Mouse (Mus musculus) fat pad, adult 2 months (tissue): ENCODE results near the gene V1ra8.
"Not testable (repeated sequence)": the region's sequence is repeated elsewhere in the genome, so short reads cannot be mapped to it uniquely, and the experiment has no call there.

Experiments used
- DNase-seq: peaks from one replicate; pipeline ENCODE4 v3.0.0-alpha.2; 2011; ENCODE audit warnings: low read depth, low spot score; ENCODE audit errors: extremely low read depth

The V1ra8 gene

DNA sequence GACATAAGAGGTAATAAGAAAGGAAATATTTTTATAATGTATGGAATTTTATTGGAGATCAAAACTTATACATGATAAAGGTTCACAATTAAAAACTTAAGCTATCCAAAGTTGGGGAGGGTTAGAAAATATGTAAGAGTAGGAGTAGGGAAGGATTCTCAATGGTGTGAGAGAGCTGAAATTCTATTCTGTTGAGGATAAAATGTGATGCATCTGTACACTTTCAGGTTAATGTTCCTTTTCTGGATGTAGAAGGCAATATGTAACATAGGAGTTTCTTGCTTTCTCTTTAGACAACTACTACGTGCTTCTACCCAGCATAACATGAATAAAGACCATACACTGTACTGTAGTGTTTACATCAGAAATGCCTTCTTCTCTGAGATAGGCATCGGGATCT is at the start of gene V1ra8:
V1ra8 (plus strand) TSS at position 301 of the 400 bp plus-strand sequence.
- not testable (repeated sequence) for DNase-seq

DNA sequence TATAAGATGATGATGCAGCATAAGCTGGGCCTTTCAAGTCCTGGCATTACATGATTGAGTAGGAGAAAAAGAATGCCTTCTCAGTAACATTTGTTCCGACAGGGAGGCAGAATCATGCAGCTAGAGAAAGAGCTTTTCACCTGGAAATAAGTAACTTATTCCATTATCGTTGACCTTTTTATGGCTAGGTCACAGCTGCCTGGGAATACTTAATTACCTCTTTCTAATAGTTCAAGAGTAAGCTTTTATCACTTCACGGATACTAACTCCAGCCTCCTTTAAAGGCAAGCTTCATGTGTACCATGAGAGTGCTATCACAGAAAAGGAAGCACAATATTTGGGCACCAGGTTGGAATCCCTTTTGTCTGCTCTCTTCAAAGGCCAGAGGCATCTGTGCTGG is 42.5 kb upstream of the V1ra8 start:
- no peak for DNase-seq

DNA sequence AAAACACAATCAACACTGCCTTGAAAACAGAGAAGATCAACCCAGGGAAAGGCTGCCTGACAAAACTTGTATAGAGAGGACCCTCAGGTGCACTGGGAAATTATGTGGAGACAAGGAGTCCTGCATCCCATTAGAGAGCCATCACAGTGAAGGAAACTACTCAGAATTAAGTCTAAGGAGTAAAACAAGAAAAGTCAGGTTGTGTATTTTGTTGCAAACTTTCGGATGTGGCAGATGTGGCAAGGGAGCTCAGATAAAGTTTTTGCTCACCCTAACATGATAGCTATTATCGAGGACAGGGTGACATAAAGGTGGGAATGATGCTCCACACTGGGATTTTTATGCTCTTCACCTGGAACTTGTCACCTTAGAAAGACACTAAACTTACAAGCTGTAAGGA is 28.1 kb upstream of the V1ra8 start, which contains the start of gene Vmn1r52:
Vmn1r52 (plus strand) TSS at position 301 of the 400 bp plus-strand sequence.
- DNase-seq, result no peak

DNA sequence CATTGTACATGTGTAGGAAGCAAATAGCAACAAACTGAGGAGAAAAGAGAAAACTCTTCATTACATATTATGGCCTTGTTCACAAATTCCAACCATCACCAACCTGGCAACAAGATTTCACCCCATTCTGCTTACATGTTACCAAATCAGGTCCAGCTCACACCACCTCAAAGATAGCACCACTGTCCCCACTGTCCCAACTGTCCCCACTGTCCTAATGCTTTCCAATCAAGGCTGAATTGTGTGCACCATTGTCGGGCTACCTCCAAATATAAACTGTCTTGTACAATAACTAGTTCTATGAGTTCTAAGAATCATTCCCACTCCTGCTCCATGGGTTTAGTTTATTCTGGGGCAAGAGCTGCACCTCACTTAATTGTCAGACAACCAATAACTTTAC is 21.7 kb downstream of the V1ra8 start, which contains the start of gene Vmn1r53:
Vmn1r53 (minus strand) TSS at position 101 of the 400 bp plus-strand sequence.
- no peak for DNase-seq

DNA sequence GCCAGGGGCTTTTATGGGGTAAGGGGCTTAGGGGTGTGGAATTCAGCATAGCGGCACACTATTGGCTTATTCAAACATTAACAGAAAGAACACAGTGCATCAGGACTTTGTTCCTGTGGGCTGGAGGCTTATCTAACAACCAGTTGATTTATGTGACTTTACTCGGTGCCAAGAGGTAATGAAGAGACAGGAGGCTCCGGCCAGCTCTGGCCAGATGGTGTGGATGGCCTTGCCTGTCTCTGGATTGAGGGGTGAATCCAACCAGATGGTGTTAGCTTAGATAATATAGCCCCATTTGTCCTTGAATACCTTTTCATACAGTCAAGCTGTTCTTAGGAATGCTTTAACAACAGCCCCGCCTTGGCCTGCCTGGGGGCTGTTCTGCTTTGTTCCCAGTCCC is 29.5 kb downstream of the V1ra8 start:
- DNase-seq, result not testable (repeated sequence)

DNA sequence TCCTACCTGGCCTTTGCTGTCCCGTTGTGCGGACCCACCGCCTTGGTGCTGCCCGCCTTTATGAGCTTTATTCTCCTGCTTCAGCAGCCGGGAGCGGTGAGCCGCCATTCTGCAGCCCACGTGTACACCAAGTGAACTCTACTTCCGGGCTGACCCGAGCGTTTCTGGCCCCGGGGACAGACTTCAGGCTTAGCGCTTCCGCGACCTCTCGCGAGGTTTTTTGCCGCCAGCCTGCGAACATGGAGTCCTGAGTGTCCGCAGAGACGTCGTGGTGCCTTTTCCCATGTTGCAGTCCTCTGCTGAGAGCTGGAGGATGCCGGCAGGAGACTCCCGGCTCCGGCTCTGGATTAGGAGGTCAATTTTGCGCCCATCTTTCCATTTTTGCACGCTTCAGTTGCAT is 30.1 kb downstream of the V1ra8 start:
- DNase-seq, result no peak

DNA sequence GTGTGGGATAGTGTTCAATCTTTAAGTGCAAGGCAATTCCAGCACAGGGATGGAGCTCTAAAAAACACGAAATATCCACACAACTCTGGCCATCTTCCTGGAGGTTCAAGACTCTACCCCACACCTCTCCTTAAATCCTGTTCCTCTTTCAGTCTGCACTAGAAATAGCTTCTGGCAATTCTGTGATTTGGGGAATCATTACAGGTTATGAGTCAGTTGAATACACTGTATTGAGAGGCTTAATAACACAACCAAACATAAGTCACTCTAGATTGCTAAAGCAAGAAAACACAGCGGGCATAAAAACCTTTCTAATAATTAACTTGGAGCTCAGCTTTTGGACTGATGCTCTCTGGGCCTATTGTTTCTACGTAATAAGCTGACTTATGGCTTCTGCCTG is 41.4 kb downstream of the V1ra8 start:
- no peak for DNase-seq

DNA sequence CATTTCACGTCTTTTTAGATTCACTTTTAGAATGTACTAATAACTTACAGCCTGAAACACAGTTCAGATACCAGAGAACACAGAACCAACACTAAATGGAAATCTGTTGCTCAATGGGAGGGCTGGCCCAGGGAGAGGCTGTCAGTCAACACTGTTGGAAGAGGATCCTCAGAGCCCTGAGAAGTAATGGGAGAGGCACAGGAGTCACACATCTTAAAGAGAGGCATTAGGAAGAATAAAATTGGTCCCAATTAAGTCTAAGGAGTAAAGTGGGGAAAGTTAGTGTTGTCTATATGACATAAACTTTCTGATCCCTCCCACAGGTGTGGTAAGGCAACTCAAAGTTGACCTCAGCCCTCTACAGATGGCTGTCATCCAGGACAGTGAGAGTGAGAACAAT is 43.4 kb downstream of the V1ra8 start, which contains the start of gene Vmn1r54:
Vmn1r54 (plus strand) TSS at position 301 of the 400 bp plus-strand sequence.
- DNase-seq, result no peak
